In the genomic region with DNA sequence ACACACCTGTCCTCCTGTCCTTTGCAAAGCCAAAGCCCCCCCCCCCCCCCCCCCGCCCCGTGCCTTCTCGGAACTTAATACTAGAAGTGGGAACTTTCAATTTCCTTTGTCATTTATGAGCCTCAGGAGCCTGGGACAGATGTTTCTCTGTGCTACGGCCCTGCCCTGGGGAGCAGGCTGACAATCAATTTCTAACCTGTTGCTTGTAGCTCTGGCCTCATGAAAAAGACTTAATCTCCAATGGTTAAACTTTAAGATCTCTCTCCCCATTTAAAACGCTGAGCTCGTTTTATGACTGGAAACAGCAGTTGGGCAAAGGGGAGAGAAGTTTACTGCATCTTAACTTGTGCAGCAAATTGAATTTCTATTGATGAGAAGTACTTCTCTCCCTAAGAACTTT, we compare ENCODE assay signal across 18 mouse cellular contexts.
DNase-seq lines count a peak whose midpoint lies in the region; ATAC-seq and TF ChIP-seq lines count a peak whose summit lies in the region.
"Had no signal": no experiment of that assay in that cellular context is flagged by ENCODE, and none has a peak within 500 bp of the region (broad histone marks: within the 10 kb centered on the region; RNA-seq: fewer than 3 reads in every experiment).

No protein-coding gene starts in this region.

- no peaks in the 10 kb centered on the region for H3K36me3 ChIP-seq in heart, postnatal 0 days (replicated peaks; ENCODE audit: control insufficient read depth, insufficient read depth, low read length)
- no peaks in the 10 kb centered on the region for H3K36me3 ChIP-seq in heart, embryonic 12.5 days
- H3K36me3 ChIP-seq in forebrain, embryonic 12.5 days (replicated peaks): no peaks in the 10 kb centered on the region
- H3K36me3 ChIP-seq in limb, embryonic 10.5 days: no peaks in the 10 kb centered on the region
- H3K36me3 ChIP-seq in midbrain, embryonic 13.5 days: no peaks in the 10 kb centered on the region
- H3K36me3 ChIP-seq: embryonic facial prominence, embryonic 15.5 days; limb, embryonic 15.5 days; stomach, embryonic 15.5 days had no signal

- TF ChIP-seq CTCF in heart, postnatal 0 days (IDR thresholded peaks at IDR 0.05; ENCODE audit: low read depth): no peak

- no peaks in the 10 kb centered on the region for H3K27me3 ChIP-seq in heart, postnatal 0 days (ENCODE audit: control insufficient read depth, insufficient read depth, low read length)
- no peaks in the 10 kb centered on the region for H3K27me3 ChIP-seq in heart, embryonic 12.5 days (replicated peaks)
- H3K27me3 ChIP-seq in forebrain, embryonic 12.5 days: no peaks in the 10 kb centered on the region
- H3K27me3 ChIP-seq in limb, embryonic 10.5 days (ENCODE audit: low read depth, poor library complexity, severe bottlenecking): peaks cover 16% of the 10 kb centered on the region; the same call in 1 of the 2 replicates
- no peaks in the 10 kb centered on the region for H3K27me3 ChIP-seq in midbrain, embryonic 13.5 days
- H3K27me3 ChIP-seq: embryonic facial prominence, embryonic 15.5 days; limb, embryonic 15.5 days; stomach, embryonic 15.5 days had no signal

- H3K4me1 ChIP-seq in heart, postnatal 0 days (ENCODE audit: control insufficient read depth, insufficient read depth): no peaks in the 10 kb centered on the region
- H3K4me1 ChIP-seq in heart, embryonic 12.5 days (replicated peaks): no peaks in the 10 kb centered on the region
- peaks cover 23% of the 10 kb centered on the region for H3K4me1 ChIP-seq in forebrain, embryonic 12.5 days
- H3K4me1 ChIP-seq in limb, embryonic 10.5 days: peaks cover 21% of the 10 kb centered on the region
- peaks cover 19% of the 10 kb centered on the region for H3K4me1 ChIP-seq in midbrain, embryonic 13.5 days (replicated peaks)
- H3K4me1 ChIP-seq: stomach, embryonic 15.5 days had no signal

- 38% methylated on average over 6 of the region's 6 CpGs for WGBS in heart, postnatal 0 days
- 46% methylated on average over 6 of the region's 6 CpGs for WGBS in heart, embryonic 12.5 days
- 4% methylated on average over 5 of the region's 6 CpGs for WGBS in forebrain, embryonic 12.5 days
- 18% methylated on average over 6 of the region's 6 CpGs for WGBS in limb, embryonic 10.5 days
- WGBS in midbrain, embryonic 13.5 days: 4% methylated on average over 5 of the region's 6 CpGs

- H3K4me2 ChIP-seq in heart, postnatal 0 days (ENCODE audit: low read depth, low read length): no peak overlapping the region
- no peak overlapping the region for H3K4me2 ChIP-seq in heart, embryonic 12.5 days
- H3K4me2 ChIP-seq in forebrain, embryonic 12.5 days: peak overlapping the region; percentile 25; the same call in 1 of the 2 replicates
- no peak overlapping the region for H3K4me2 ChIP-seq in midbrain, embryonic 13.5 days (replicated peaks)
- H3K4me2 ChIP-seq: embryonic facial prominence, embryonic 15.5 days; limb, embryonic 15.5 days; stomach, embryonic 15.5 days had no signal

- no peaks in the 10 kb centered on the region for H3K9me3 ChIP-seq in heart, postnatal 0 days (replicated peaks; ENCODE audit: control insufficient read depth, low read length)
- H3K9me3 ChIP-seq in heart, embryonic 12.5 days (replicated peaks): no peaks in the 10 kb centered on the region
- H3K9me3 ChIP-seq in forebrain, embryonic 12.5 days: no peaks in the 10 kb centered on the region
- no peaks in the 10 kb centered on the region for H3K9me3 ChIP-seq in limb, embryonic 10.5 days (replicated peaks)
- no peaks in the 10 kb centered on the region for H3K9me3 ChIP-seq in midbrain, embryonic 13.5 days
- H3K9me3 ChIP-seq: embryonic facial prominence, embryonic 15.5 days; limb, embryonic 15.5 days; stomach, embryonic 15.5 days had no signal

- no peak overlapping the region for H3K4me3 ChIP-seq in heart, postnatal 0 days (ENCODE audit: low read depth, low read length)
- no peak overlapping the region for H3K4me3 ChIP-seq in heart, embryonic 12.5 days
- H3K4me3 ChIP-seq in forebrain, embryonic 12.5 days (replicated peaks): no peak overlapping the region
- H3K4me3 ChIP-seq in limb, embryonic 10.5 days: no peak overlapping the region
- no peak overlapping the region for H3K4me3 ChIP-seq in midbrain, embryonic 13.5 days (replicated peaks)
- H3K4me3 ChIP-seq: embryonic facial prominence, embryonic 15.5 days; limb, embryonic 15.5 days; stomach, embryonic 15.5 days had no signal

- 0 out of 2 replicates have a peak overlapping the region, but pooled peaks have one; percentile 25 for H3K27ac ChIP-seq in heart, postnatal 0 days (ENCODE audit: low read depth)
- no peak overlapping the region for H3K27ac ChIP-seq in heart, embryonic 12.5 days (ENCODE audit: poor library complexity, severe bottlenecking)
- H3K27ac ChIP-seq in forebrain, embryonic 12.5 days: peak overlapping the region; percentile 86
- 0 out of 2 replicates have a peak overlapping the region, but pooled peaks have one; percentile 28 for H3K27ac ChIP-seq in limb, embryonic 10.5 days
- H3K27ac ChIP-seq in midbrain, embryonic 13.5 days: 0 out of 2 replicates have a peak overlapping the region, but pooled peaks have one; percentile 9
- H3K27ac ChIP-seq: embryonic facial prominence, embryonic 15.5 days; limb, embryonic 15.5 days; stomach, embryonic 15.5 days had no signal

- no peak for ATAC-seq in heart, postnatal 0 days (ENCODE audit: insufficient read depth, low read depth)
- ATAC-seq in heart, embryonic 12.5 days (ENCODE audit: insufficient number of reproducible peaks, low FRiP score): no peak
- peak; percentile 62 for ATAC-seq in forebrain, embryonic 12.5 days (ENCODE audit: low FRiP score)
- peak; percentile 62 for ATAC-seq in midbrain, embryonic 13.5 days
- ATAC-seq in cerebellum, adult (ENCODE audit: insufficient number of reproducible peaks, low FRiP score, low TSS enrichment): no peak
- ATAC-seq: activated CD4-positive, CD25-positive, alpha-beta regulatory T cell, adult 4 months; CD4-positive, CD25-positive, alpha-beta regulatory T cell, adult 4 months; liver, postnatal 0 days had no signal

- no peak for DNase-seq in heart, postnatal 0 days (ENCODE audit: low spot score)
- peak; percentile 42 for DNase-seq in limb, embryonic 10.5 days (ENCODE audit: low spot score)
- no peak for DNase-seq in right cerebral cortex, postnatal 14 days
- no peak for DNase-seq in lung, postnatal 25 days (ENCODE audit: low spot score)
- DNase-seq: embryo, embryonic 11 days; kidney, adult 2 months; kidney, postnatal 14 days; liver, postnatal 0 days; thymus, adult 18-20 months had no signal

- no peak overlapping the region for H3K9ac ChIP-seq in heart, postnatal 0 days (replicated peaks; ENCODE audit: low read depth, low read length)
- no peak overlapping the region for H3K9ac ChIP-seq in heart, embryonic 12.5 days
- no peak overlapping the region for H3K9ac ChIP-seq in forebrain, embryonic 12.5 days
- no peak overlapping the region for H3K9ac ChIP-seq in midbrain, embryonic 13.5 days (replicated peaks)
- H3K9ac ChIP-seq: embryonic facial prominence, embryonic 15.5 days; limb, embryonic 15.5 days; liver, postnatal 0 days; stomach, embryonic 15.5 days had no signal

- TF ChIP-seq EP300 in heart, postnatal 0 days (IDR thresholded peaks at IDR 0.05; ENCODE audit: low read depth): no peak

Comparison
In these comparisons a context has a peak if more than half of its experiments do, and no peak if none do; other contexts are left out.
1. ATAC-seq: peak in forebrain, embryonic 12.5 days (single experiment) and midbrain, embryonic 13.5 days (single experiment); none in heart, postnatal 0 days (single experiment), heart, embryonic 12.5 days (single experiment) and cerebellum, adult (single experiment).